Mouse (Mus musculus) midbrain, embryonic 14.5 days (tissue): ENCODE results near the gene Pold3. TPM values are rescaled to one million over a fixed set of nuclear protein-coding genes. Genes with fewer than 3 reads are reported as not detected.

ENCODE experiments used
- ATAC-seq: fragments of 200-750 bp; cut with Nextera tagmentation; 2 replicates; pipeline ENCODE4 v1.8.0; 2017; ENCODE audit warnings: moderate number of reproducible peaks, moderate library complexity; ENCODE audit not compliant: low FRiP score, low TSS enrichment
- DNase-seq: peaks from one replicate; pipeline ENCODE4 v3.0.0-alpha.2; 2015
- H3K27ac ChIP-seq: fragments of 300-500 bp; sonication (generic); replicated peaks from 2 replicates; pipeline ENCODE4 v1.5.1; 2014; ENCODE audit warnings: mild to moderate bottlenecking, low read depth, low read length, moderate library complexity
- H3K27me3 ChIP-seq: fragments of 300-500 bp; sonication (generic); 2 replicates; pipeline ENCODE4 v1.6.1; 2014; ENCODE audit warnings: low read length, control low read depth, mixed read lengths; ENCODE audit not compliant: control insufficient read depth, insufficient read depth
- H3K36me3 ChIP-seq: fragments of 300-500 bp; sonication (generic); 2 replicates; pipeline ENCODE4 v1.6.1; 2014; ENCODE audit warnings: low read length, control low read depth; ENCODE audit not compliant: control insufficient read depth, insufficient read depth
- H3K4me1 ChIP-seq: fragments of 300-500 bp; sonication (generic); 2 replicates; pipeline ENCODE4 v1.6.1; 2014; ENCODE audit warnings: mild to moderate bottlenecking, antibody characterized with exemption, low read length, control low read depth; ENCODE audit not compliant: control insufficient read depth, insufficient read depth
- H3K4me2 ChIP-seq: fragments of 300-500 bp; sonication (generic); 2 replicates; pipeline ENCODE4 v1.6.1; 2014; ENCODE audit warnings: mild to moderate bottlenecking, low read length, moderate library complexity
- H3K4me3 ChIP-seq: fragments of 300-500 bp; sonication (generic); replicated peaks from 2 replicates; pipeline ENCODE4 v1.5.1; 2014; ENCODE audit warnings: low read depth, low read length
- H3K9ac ChIP-seq: fragments of 300-500 bp; sonication (generic); replicated peaks from 2 replicates; pipeline ENCODE4 v1.6.1; 2014; ENCODE audit warnings: mild to moderate bottlenecking, low read length, moderate library complexity
- H3K9me3 ChIP-seq: fragments of 300-500 bp; sonication (generic); 2 replicates; pipeline ENCODE4 v1.6.1; 2016; ENCODE audit warnings: low read length, control low read depth, mixed read lengths; ENCODE audit not compliant: control insufficient read depth
- WGBS: fragments of 180-500 bp; shearing (Covaris S2); extraction: QIAGEN DNeasy Blood & Tissue Kit; methylation state at CpG from one replicate; pipeline ENCODE4 v1.1.7; 2014; 5-methylcytosine and 5-hydroxymethylcytosine counted together
- polyA plus RNA-seq: library from polyadenylated mRNA; unstranded; fragments of >200 nt; fragmentation: Nextera tagmentation; extraction: Ambion mirVana; gene quantifications from 2 replicates; pipeline ENCODE4 v1.2.1, GENCODE M21; 2014

Pold3 gene
- polyA plus RNA-seq, 1 experiment from 2014 or later = 47.5 TPM

GRCm38 (mm10) chr7:100148586-100148985 is 27.2 kb upstream of the Pold3 start:
- Histone ChIP-seq H3K4me2 (no peak overlapping the region), H3K9me3 (no peaks in the 10 kb centered on the region), H3K4me1 (no peaks in the 10 kb centered on the region), H3K4me3 (no peak overlapping the region), H3K36me3 (no peaks in the 10 kb centered on the region), H3K27me3 (no peaks in the 10 kb centered on the region), H3K9ac (no peak overlapping the region), H3K27ac (no peak overlapping the region)
- ATAC-seq (no peak), DNase-seq (no peak)
- WGBS = 94% methylated on average over 4 of the region's 4 CpGs

- H3K9ac ChIP-seq = no peak overlapping the region
- H3K27ac ChIP-seq = no peak overlapping the region
- no peaks in the 10 kb centered on the region for H3K36me3 ChIP-seq
- no peak overlapping the region for H3K4me2 ChIP-seq
- no peaks in the 10 kb centered on the region for H3K4me1 ChIP-seq
- peaks cover 2% of the 10 kb centered on the region; the same call in 1 of the 2 replicates for H3K9me3 ChIP-seq
- H3K27me3 ChIP-seq = no peaks in the 10 kb centered on the region
- ATAC-seq (no peak), DNase-seq (no peak)
- no peak overlapping the region for H3K4me3 ChIP-seq
- 79% methylated on average over 1 of the region's 1 CpGs for WGBS
Observed at GRCm38 (mm10) chr7:100140591-100140990, 19.2 kb upstream of the Pold3 start.

- no peaks in the 10 kb centered on the region for H3K27me3 ChIP-seq
- H3K9ac ChIP-seq = no peak overlapping the region
- ATAC-seq (no peak), DNase-seq (no peak)
- H3K4me3 ChIP-seq = no peak overlapping the region
- H3K4me2 ChIP-seq = no peak overlapping the region
- H3K27ac ChIP-seq = no peak overlapping the region
- peaks cover 2% of the 10 kb centered on the region; the same call in 1 of the 2 replicates for H3K9me3 ChIP-seq
- 95% methylated on average over 4 of the region's 4 CpGs for WGBS
- H3K4me1 ChIP-seq = no peaks in the 10 kb centered on the region
- H3K36me3 ChIP-seq = no peaks in the 10 kb centered on the region
Observed at GRCm38 (mm10) chr7:100138075-100138474, 16.7 kb upstream of the Pold3 start.

- H3K9me3 ChIP-seq = no peaks in the 10 kb centered on the region
- H3K9ac ChIP-seq = no peak overlapping the region
- ATAC-seq (no peak), DNase-seq (no peak)
- H3K36me3 ChIP-seq = no peaks in the 10 kb centered on the region
- no peak overlapping the region for H3K4me2 ChIP-seq
- H3K27me3 ChIP-seq = no peaks in the 10 kb centered on the region
- no peak overlapping the region for H3K27ac ChIP-seq
- no peak overlapping the region for H3K4me3 ChIP-seq
- no peaks in the 10 kb centered on the region for H3K4me1 ChIP-seq
- WGBS = 86% methylated on average over 9 of the region's 9 CpGs
Observed at GRCm38 (mm10) chr7:100137038-100137437, 15.7 kb upstream of the Pold3 start.

- WGBS = 72% methylated on average over 1 of the region's 1 CpGs
- H3K4me1 ChIP-seq = no peaks in the 10 kb centered on the region
- no peaks in the 10 kb centered on the region for H3K36me3 ChIP-seq
- no peak overlapping the region for H3K4me3 ChIP-seq
- no peak overlapping the region for H3K4me2 ChIP-seq
- H3K9me3 ChIP-seq = no peaks in the 10 kb centered on the region
- no peak for DNase-seq
- no peak overlapping the region for H3K27ac ChIP-seq
- ATAC-seq = no peak
- H3K9ac ChIP-seq = no peak overlapping the region
- H3K27me3 ChIP-seq = no peaks in the 10 kb centered on the region
Observed at GRCm38 (mm10) chr7:100132379-100132778, 11.0 kb upstream of the Pold3 start.

GRCm38 (mm10) chr7:100130592-100130991 is 9.2 kb upstream of the Pold3 start:
- no peaks in the 10 kb centered on the region for H3K9me3 ChIP-seq
- no peaks in the 10 kb centered on the region for H3K27me3 ChIP-seq
- WGBS = 81% methylated on average over 6 of the region's 6 CpGs
- no peak overlapping the region for H3K4me3 ChIP-seq
- no peak overlapping the region for H3K9ac ChIP-seq
- H3K4me2 ChIP-seq = no peak overlapping the region
- no peak overlapping the region for H3K27ac ChIP-seq
- H3K36me3 ChIP-seq = no peaks in the 10 kb centered on the region
- no peak for ATAC-seq
- no peak for DNase-seq
- no peaks in the 10 kb centered on the region for H3K4me1 ChIP-seq

- Histone ChIP-seq H3K9me3 (no peaks in the 10 kb centered on the region), H3K4me3 (no peak overlapping the region), H3K27ac (no peak overlapping the region), H3K4me1 (no peaks in the 10 kb centered on the region), H3K9ac (no peak overlapping the region), H3K27me3 (no peaks in the 10 kb centered on the region), H3K4me2 (no peak overlapping the region), H3K36me3 (no peaks in the 10 kb centered on the region)
- DNase-seq = no peak
- WGBS = 91% methylated on average over 7 of the region's 7 CpGs
- ATAC-seq = no peak
Observed at GRCm38 (mm10) chr7:100128262-100129041, 7.1 kb upstream of the Pold3 start.

- H3K4me3 ChIP-seq = no peak overlapping the region
- WGBS = 76% methylated on average over 7 of the region's 7 CpGs
Observed at GRCm38 (mm10) chr7:100126514-100126913, 5.1 kb upstream of the Pold3 start.

GRCm38 (mm10) chr7:100125166-100125565 is 3.8 kb upstream of the Pold3 start:
- peaks cover 5% of the 10 kb centered on the region for H3K4me1 ChIP-seq
- H3K36me3 ChIP-seq = no peaks in the 10 kb centered on the region
- ATAC-seq (no peak), DNase-seq (no peak)
- no peak overlapping the region for H3K27ac ChIP-seq
- no peak overlapping the region for H3K9ac ChIP-seq
- H3K27me3 ChIP-seq = no peaks in the 10 kb centered on the region
- no peak overlapping the region for H3K4me3 ChIP-seq
- 73% methylated on average over 4 of the region's 4 CpGs for WGBS
- no peak overlapping the region for H3K4me2 ChIP-seq
- H3K9me3 ChIP-seq = no peaks in the 10 kb centered on the region

More at GRCm38 (mm10) chr7:100126514-100126913, 5.1 kb upstream of the Pold3 start:
- no peaks in the 10 kb centered on the region for H3K27me3 ChIP-seq
- H3K27ac ChIP-seq = no peak overlapping the region
- no peak overlapping the region for H3K4me2 ChIP-seq
- H3K9me3 ChIP-seq = no peaks in the 10 kb centered on the region
- DNase-seq (no peak), ATAC-seq (no peak)
- H3K36me3 ChIP-seq = no peaks in the 10 kb centered on the region
- no peaks in the 10 kb centered on the region for H3K4me1 ChIP-seq
- no peak overlapping the region for H3K9ac ChIP-seq
